Mouse (Mus musculus) stomach, embryonic 14.5 days (tissue): ENCODE results near the gene Spink4. TPM values are rescaled to one million over a fixed set of nuclear protein-coding genes. Genes with fewer than 3 reads are reported as not detected.
A peak's percentile ranks its signal among the peaks of the same experiment; 100 is the strongest.

Experiments
- ATAC-seq: fragments of 200-750 bp; cut with Nextera tagmentation; 2 replicates; pipeline ENCODE4 v1.8.0; 2017; ENCODE audit warnings: low read depth, moderate TSS enrichment; ENCODE audit not compliant: insufficient number of reproducible peaks, insufficient read depth, low FRiP score
- H3K27ac ChIP-seq: fragments of 300-500 bp; sonication (generic); 2 replicates; pipeline ENCODE4 v1.5.1; 2014; ENCODE audit warnings: mild to moderate bottlenecking, low read length, moderate library complexity, mixed read lengths
- H3K27me3 ChIP-seq: fragments of 300-500 bp; sonication (generic); 2 replicates; pipeline ENCODE4 v1.6.1; 2014; ENCODE audit warnings: low read length, control low read depth, mixed read lengths; ENCODE audit not compliant: control insufficient read depth, insufficient read depth
- H3K36me3 ChIP-seq: fragments of 300-500 bp; sonication (generic); 2 replicates; pipeline ENCODE4 v1.6.1; 2014; ENCODE audit warnings: mild to moderate bottlenecking, control low read depth, low read length, moderate library complexity, mixed read lengths; ENCODE audit not compliant: control insufficient read depth, insufficient read depth
- H3K4me1 ChIP-seq: fragments of 300-500 bp; sonication (generic); 2 replicates; pipeline ENCODE4 v1.6.1; 2014; ENCODE audit warnings: low read length, control low read depth, mixed read lengths; ENCODE audit not compliant: control insufficient read depth, insufficient read depth
- H3K4me2 ChIP-seq: fragments of 300-500 bp; sonication (generic); replicated peaks from 2 replicates; pipeline ENCODE4 v1.6.1; 2014; ENCODE audit warnings: low read depth, low read length, control low read depth
- H3K4me3 ChIP-seq: fragments of 300-500 bp; sonication (generic); 2 replicates; pipeline ENCODE4 v1.5.1; 2014; ENCODE audit warnings: low read depth, low read length, control low read depth
- H3K9ac ChIP-seq: fragments of 300-500 bp; sonication (generic); replicated peaks from 2 replicates; pipeline ENCODE4 v1.6.1; 2014; ENCODE audit warnings: low read depth, mild to moderate bottlenecking, control low read depth, low read length, moderate library complexity, mixed read lengths
- H3K9me3 ChIP-seq: fragments of 300-500 bp; sonication (generic); 2 replicates; pipeline ENCODE4 v1.6.1; 2016; ENCODE audit warnings: low read depth, low read length, control low read depth; ENCODE audit not compliant: control insufficient read depth
- WGBS: fragments of 180-500 bp; shearing (Covaris S2); extraction: QIAGEN DNeasy Blood & Tissue Kit; methylation state at CpG from one replicate; pipeline ENCODE4 v1.1.7; 2014; 5-methylcytosine and 5-hydroxymethylcytosine counted together
- polyA plus RNA-seq: library from polyadenylated mRNA; unstranded; fragments of >200 nt; fragmentation: Nextera tagmentation; extraction: Ambion mirVana; gene quantifications from 2 replicates; pipeline ENCODE4 v1.2.1, GENCODE M21; 2014

The Spink4 gene
- polyA plus RNA-seq: 1.6 TPM in 1 of 2 replicates, not detected in the other

DNA sequence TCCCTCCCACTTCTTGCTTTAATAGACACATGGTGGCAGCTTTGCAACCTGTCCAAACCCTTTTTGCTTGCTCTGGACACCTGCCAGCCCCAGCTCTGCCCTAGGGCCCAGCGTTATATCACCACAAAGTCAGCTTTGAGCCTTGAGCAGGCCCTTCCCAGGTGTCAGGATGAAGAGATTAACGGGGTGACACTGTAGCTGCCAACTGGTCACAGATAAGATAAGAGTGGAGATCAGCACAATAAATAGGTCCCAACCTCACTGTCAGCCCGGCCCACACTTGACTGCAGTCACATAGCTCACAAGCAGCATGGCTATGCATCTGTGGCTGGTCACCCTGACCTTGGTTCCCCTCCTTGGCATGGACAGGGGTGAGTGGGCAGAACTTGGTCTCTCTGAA is at the start of gene Spink4:
Gene Spink4 (plus strand): TSS at position 268 of the 400 bp plus-strand sequence.
- no peaks in the 10 kb centered on the region for H3K9me3 ChIP-seq
- H3K4me3 ChIP-seq: no peak within 1 kb of the TSS
- ATAC-seq: no peak; the same call in 1 of the 2 replicates
- H3K27me3 ChIP-seq: no peaks in the 10 kb centered on the region
- no peak within 1 kb of the TSS for H3K27ac ChIP-seq
- no peaks in the 10 kb centered on the region for H3K4me1 ChIP-seq
- H3K36me3 ChIP-seq: no peaks in the 10 kb centered on the region
- H3K9ac ChIP-seq: no peak within 1 kb of the TSS
- no peak within 1 kb of the TSS for H3K4me2 ChIP-seq
- 21% methylated on average over 3 of the region's 3 CpGs for WGBS

DNA sequence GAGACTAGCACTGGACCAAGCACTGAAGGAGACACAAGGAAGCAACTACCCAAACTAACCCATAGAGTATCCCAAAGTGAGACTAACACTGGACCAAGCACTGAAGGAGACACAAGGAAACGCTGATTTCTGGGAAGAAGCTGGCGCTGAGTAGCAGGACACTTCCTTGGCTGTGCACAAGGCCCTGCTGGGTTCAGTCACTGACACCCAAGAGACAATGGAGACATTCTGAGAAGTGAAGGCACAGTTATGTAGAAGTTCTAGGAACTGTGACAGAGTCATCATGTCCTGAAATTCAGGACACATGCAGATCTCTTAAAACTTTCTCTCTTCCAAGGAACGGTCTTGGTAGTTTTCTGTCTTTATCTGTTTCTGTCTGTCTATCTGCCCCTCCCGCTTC is 49.6 kb upstream of the Spink4 start:
- no peaks in the 10 kb centered on the region for H3K9me3 ChIP-seq
- no peak overlapping the region for H3K4me3 ChIP-seq
- H3K4me2 ChIP-seq: no peak overlapping the region
- H3K27ac ChIP-seq: no peak overlapping the region
- no peaks in the 10 kb centered on the region for H3K36me3 ChIP-seq
- H3K9ac ChIP-seq: no peak overlapping the region
- ATAC-seq: no peak
- WGBS: 86% methylated on average over 4 of the region's 4 CpGs
- no peaks in the 10 kb centered on the region for H3K27me3 ChIP-seq
- H3K4me1 ChIP-seq: peaks cover 22% of the 10 kb centered on the region; the same call in 1 of the 2 replicates

DNA sequence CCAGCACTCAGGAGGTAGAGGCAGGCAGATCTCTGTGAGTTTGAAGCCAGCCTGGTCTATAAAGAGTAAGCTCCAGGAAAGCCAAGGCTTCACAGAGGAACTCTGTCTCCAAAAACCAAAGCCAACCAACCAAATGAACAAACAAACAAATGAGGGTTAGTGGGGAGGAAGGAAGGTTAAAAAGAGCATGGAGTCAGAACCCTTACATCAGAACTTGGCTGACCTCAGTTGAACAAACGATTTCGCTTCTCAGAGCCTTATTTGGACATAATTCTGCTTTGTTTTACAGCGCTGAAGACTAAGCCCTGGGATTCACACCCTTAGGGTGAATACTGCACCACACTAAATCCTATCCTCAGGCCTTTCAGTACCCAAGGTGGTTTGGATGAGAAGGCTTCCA is 47.7 kb upstream of the Spink4 start:
- H3K4me3 ChIP-seq: no peak overlapping the region
- H3K4me2 ChIP-seq: no peak overlapping the region
- H3K9ac ChIP-seq: no peak overlapping the region
- no peaks in the 10 kb centered on the region for H3K36me3 ChIP-seq
- H3K27ac ChIP-seq: no peak overlapping the region
- WGBS: 86% methylated on average over 3 of the region's 3 CpGs
- no peaks in the 10 kb centered on the region for H3K9me3 ChIP-seq
- no peak for ATAC-seq
- no peaks in the 10 kb centered on the region for H3K27me3 ChIP-seq
- H3K4me1 ChIP-seq: peaks cover 36% of the 10 kb centered on the region; the same call in 1 of the 2 replicates

DNA sequence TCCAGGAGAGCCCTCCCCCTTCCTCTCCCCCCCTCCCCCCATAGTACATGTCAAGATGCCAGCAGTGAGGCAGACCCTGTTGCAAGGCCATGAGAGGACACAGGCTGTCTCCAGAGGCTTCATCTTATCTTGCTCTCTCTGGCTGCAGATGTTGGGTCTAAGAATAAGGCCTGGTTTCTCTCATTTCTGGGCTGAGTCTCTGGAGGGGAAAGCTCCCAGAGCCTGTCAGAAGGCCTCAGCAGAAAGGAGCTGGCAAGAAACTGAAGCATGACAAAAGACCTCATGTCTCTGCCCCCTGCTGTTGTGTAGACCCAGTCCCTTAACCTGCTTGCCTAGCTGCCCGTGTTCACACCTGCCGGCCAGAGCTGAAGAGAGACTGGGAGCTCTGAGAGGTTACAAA is 46.5 kb upstream of the Spink4 start:
- H3K36me3 ChIP-seq: no peaks in the 10 kb centered on the region
- H3K27me3 ChIP-seq: no peaks in the 10 kb centered on the region
- H3K4me3 ChIP-seq: no peak overlapping the region
- peak overlapping the region; percentile 50 for H3K27ac ChIP-seq
- H3K9ac ChIP-seq: no peak overlapping the region
- no peak overlapping the region for H3K4me2 ChIP-seq
- H3K4me1 ChIP-seq: peaks cover 41% of the 10 kb centered on the region; the same call in 1 of the 2 replicates
- ATAC-seq: no peak
- 36% methylated on average over 2 of the region's 2 CpGs for WGBS
- no peaks in the 10 kb centered on the region for H3K9me3 ChIP-seq

DNA sequence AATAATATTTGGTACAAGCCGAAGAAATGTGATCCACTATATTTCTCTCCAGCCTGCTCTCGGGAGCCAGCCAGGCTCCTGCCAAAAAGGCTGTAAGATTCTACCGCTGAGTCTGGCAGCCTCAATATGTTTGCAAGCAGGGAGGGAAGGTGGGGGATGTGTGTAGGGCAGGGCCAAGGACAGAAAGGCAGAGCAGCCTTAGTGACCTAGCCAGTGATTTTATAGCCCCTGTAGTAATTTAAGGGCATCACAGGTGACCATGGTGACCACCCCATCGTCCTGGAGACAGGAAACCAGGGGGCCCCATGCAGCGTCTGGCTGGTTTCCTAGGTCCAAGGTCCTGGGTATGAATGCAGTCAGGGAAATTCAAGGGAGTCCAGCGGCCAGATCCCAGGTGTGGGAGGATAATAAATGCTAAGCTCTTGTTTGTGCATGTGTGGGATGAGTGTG is 45.7 kb upstream of the Spink4 start:
- H3K9ac ChIP-seq: no peak overlapping the region

DNA sequence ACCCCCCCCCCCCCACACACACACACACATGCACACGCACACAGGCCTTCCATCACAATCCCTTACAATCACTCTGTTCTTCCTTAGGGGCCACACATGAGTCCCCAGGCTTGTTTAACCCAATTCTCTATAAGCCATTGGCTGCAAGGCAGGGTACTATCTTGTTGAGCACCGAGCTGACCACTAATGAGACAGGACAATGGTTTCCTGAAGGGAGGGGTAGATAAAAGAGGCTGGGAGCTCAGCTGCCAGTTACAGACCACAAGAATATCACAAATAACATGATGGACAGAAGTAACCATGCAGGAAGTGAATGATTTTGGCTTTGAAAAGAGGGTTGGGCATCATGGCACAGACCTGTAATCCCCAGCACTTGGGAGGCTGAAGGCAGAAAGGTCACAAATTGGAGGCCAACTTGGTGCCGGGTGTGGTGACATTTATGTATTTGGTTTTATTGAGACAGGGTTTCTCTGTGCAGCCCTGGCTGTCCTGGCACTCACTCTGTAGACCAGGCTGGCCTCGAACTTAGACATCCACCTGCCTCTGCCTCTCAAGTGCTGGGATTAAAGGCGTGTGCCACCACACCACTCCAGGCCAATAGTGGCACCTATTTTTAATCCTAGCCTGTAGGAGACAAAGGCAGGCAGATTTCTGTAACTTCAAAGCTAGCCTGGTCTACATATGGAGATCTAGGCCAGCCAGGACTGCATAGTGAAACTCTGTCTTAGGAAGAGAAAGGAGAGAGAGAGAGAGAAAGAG is 44.9 kb upstream of the Spink4 start:
- Histone ChIP-seq H3K9me3 (no peaks in the 10 kb centered on the region), H3K27me3 (no peaks in the 10 kb centered on the region), H3K4me2 (no peak overlapping the region), H3K9ac (no peak overlapping the region), H3K36me3 (no peaks in the 10 kb centered on the region), H3K4me1 (peaks cover 41% of the 10 kb centered on the region; the same call in 1 of the 2 replicates), H3K27ac (no peak overlapping the region), H3K4me3 (no peak overlapping the region)
- no peak for ATAC-seq
- 84% methylated on average over 5 of the region's 5 CpGs for WGBS

More for the DNA sequence above, 45.7 kb upstream of the Spink4 start:
- ATAC-seq: 0 out of 2 replicates have a peak, but pooled peaks have one; percentile 30
- H3K9me3 ChIP-seq: no peaks in the 10 kb centered on the region
- WGBS: 23% methylated on average over 6 of the region's 6 CpGs
- peaks cover 41% of the 10 kb centered on the region; the same call in 1 of the 2 replicates for H3K4me1 ChIP-seq
- no peak overlapping the region for H3K4me3 ChIP-seq
- no peak overlapping the region for H3K4me2 ChIP-seq
- H3K27me3 ChIP-seq: no peaks in the 10 kb centered on the region
- peak overlapping the region; percentile 50 for H3K27ac ChIP-seq
- no peaks in the 10 kb centered on the region for H3K36me3 ChIP-seq

DNA sequence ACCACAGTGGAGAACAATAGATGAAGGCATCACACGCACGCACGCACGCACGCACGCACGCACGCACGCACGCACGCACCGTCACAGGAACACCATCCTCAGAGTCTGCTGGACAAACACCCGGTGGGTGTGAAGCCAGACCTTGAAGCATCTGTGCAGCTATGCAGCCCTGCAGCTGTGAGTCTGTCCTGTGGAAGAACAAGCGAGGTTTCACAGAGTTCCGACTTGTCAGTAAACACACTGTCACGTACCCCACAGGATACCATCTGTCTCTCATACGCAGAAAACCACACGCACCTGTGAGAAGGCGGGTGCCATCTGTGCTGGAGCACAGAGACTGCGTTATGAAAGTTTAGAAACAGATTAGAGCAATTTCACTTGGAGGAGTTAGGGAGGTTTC is 44.0 kb upstream of the Spink4 start:
- Histone ChIP-seq H3K4me2 (no peak overlapping the region), H3K9ac (no peak overlapping the region), H3K4me1 (peaks cover 41% of the 10 kb centered on the region; the same call in 1 of the 2 replicates), H3K4me3 (no peak overlapping the region), H3K9me3 (no peaks in the 10 kb centered on the region), H3K36me3 (no peaks in the 10 kb centered on the region), H3K27ac (no peak overlapping the region; the same call in 1 of the 2 replicates), H3K27me3 (no peaks in the 10 kb centered on the region)
- 75% methylated on average over 20 of the region's 20 CpGs for WGBS
- no peak for ATAC-seq

DNA sequence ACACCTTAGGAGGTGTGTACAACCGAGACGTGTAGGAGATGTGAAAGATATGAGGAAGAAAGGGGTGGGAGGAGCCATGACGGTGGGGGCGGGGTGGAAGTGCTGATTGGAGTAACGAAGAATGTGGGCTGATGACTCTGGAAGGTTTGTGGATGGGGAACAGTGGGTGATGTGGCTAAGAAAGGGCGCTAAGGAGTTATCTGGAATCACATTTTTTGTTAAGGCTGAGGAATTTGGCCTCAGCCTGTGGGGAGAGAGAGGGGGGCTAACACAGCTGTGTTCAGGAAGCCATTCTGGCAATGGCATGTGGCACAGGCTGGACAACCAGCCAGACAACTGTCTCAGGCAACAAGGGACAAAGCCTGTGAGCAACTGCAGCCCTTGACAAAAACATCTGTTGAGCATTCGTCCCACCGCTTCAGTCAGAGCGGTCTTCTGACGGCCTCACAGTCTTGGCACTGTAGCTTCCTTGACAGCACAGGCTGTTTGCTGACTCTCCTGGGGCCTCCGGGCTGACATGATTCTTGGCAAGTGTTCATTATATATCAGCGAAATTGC is 43.0 kb upstream of the Spink4 start:
- H3K9me3 ChIP-seq: no peaks in the 10 kb centered on the region
- WGBS: 14% methylated on average over 12 of the region's 12 CpGs
- no peak overlapping the region for H3K4me3 ChIP-seq
- H3K4me2 ChIP-seq: peak overlapping the region; percentile 26
- H3K9ac ChIP-seq: no peak overlapping the region
- H3K36me3 ChIP-seq: no peaks in the 10 kb centered on the region
- H3K27me3 ChIP-seq: no peaks in the 10 kb centered on the region
- ATAC-seq: peak; percentile 79
- peaks cover 41% of the 10 kb centered on the region; the same call in 1 of the 2 replicates for H3K4me1 ChIP-seq
- H3K27ac ChIP-seq: peak overlapping the region; percentile 63; the same call in 1 of the 2 replicates
